Comparison of ENCODE assay signal across 9 mouse cellular contexts in the genomic region with DNA sequence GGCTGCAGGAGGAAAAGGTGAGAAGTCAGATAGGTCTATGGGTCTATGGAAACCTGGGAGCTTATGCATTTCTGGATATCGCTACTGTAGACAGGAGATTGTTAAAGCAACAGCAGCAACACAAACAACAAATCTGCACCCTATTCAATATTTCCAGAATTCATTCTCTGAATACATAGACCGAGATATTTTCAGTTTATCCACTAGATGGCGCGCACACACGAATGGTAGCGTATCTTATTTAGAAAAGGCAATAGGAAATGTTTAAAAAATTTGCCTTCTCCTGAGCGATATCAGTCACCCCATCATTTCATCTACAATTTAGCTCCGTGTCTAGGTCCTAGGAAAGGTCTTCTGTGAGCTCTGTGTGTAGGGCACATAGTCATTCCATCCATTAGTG. TPM values are rescaled to one million over a fixed set of nuclear protein-coding genes. Genes with fewer than 3 reads are reported as not detected.
A peak's percentile ranks its signal among the peaks of the same experiment; 100 is the strongest.
DNase-seq lines count a peak whose midpoint lies in the region; ATAC-seq lines count a peak whose summit lies in the region.
"Had no signal": no experiment of that assay in that cellular context is flagged by ENCODE, and none has a peak within 500 bp of the region (broad histone marks: within the 10 kb centered on the region; RNA-seq: fewer than 3 reads in every experiment).

No protein-coding gene starts in this region.

- 9% methylated on average over 8 of the region's 8 CpGs for WGBS in forebrain, embryonic 13.5 days
- 11% methylated on average over 8 of the region's 8 CpGs for WGBS in forebrain, embryonic 11.5 days
- WGBS in midbrain, embryonic 10.5 days, result 16% methylated on average over 8 of the region's 8 CpGs
- WGBS in midbrain, embryonic 15.5 days, result 8% methylated on average over 8 of the region's 8 CpGs

- DNase-seq in forebrain, embryonic 11.5 days (ENCODE audit: low spot score), result no peak
- peak; percentile 19 for DNase-seq in midbrain, embryonic 10.5 days (ENCODE audit: low spot score)
- peak; percentile 24 for DNase-seq in embryo, embryonic 11.5 days (ENCODE audit: low read depth, low spot score)
- peak; percentile 2 for DNase-seq in left cerebral cortex, postnatal 4 days
- DNase-seq in yolk sac, embryonic 10.5 days (ENCODE audit: low spot score), result no peak
- DNase-seq in spleen, adult 18-20 months, result no peak

- H3K9me3 ChIP-seq in forebrain, embryonic 13.5 days (replicated peaks), result no peaks in the 10 kb centered on the region
- H3K9me3 ChIP-seq in forebrain, embryonic 11.5 days (ENCODE audit: control insufficient read depth, low read length), result no peaks in the 10 kb centered on the region
- H3K9me3 ChIP-seq in midbrain, embryonic 10.5 days (replicated peaks), result no peaks in the 10 kb centered on the region
- H3K9me3 ChIP-seq in midbrain, embryonic 15.5 days, result no peaks in the 10 kb centered on the region
- H3K9me3 ChIP-seq: midbrain, embryonic 12.5 days had no signal

- H3K4me2 ChIP-seq in forebrain, embryonic 13.5 days, result no peak overlapping the region
- H3K4me2 ChIP-seq in forebrain, embryonic 11.5 days (ENCODE audit: low read depth, low read length, severe bottlenecking), result no peak overlapping the region
- no peak overlapping the region for H3K4me2 ChIP-seq in midbrain, embryonic 15.5 days
- H3K4me2 ChIP-seq: midbrain, embryonic 12.5 days had no signal

- no peaks in the 10 kb centered on the region for H3K4me1 ChIP-seq in forebrain, embryonic 13.5 days
- no peaks in the 10 kb centered on the region for H3K4me1 ChIP-seq in forebrain, embryonic 11.5 days (replicated peaks; ENCODE audit: control insufficient read depth, insufficient read depth, low read length)
- no peaks in the 10 kb centered on the region for H3K4me1 ChIP-seq in midbrain, embryonic 10.5 days
- H3K4me1 ChIP-seq in midbrain, embryonic 15.5 days, result no peaks in the 10 kb centered on the region
- H3K4me1 ChIP-seq: midbrain, embryonic 12.5 days had no signal

- H3K9ac ChIP-seq in forebrain, embryonic 13.5 days, result no peak overlapping the region
- H3K9ac ChIP-seq in forebrain, embryonic 11.5 days (ENCODE audit: low read length), result no peak overlapping the region
- H3K9ac ChIP-seq in midbrain, embryonic 15.5 days, result no peak overlapping the region
- H3K9ac ChIP-seq: midbrain, embryonic 12.5 days had no signal

- H3K36me3 ChIP-seq in forebrain, embryonic 13.5 days (ENCODE audit: poor library complexity, severe bottlenecking), result no peaks in the 10 kb centered on the region
- H3K36me3 ChIP-seq in forebrain, embryonic 11.5 days (ENCODE audit: control insufficient read depth, insufficient read depth, low read length), result no peaks in the 10 kb centered on the region
- H3K36me3 ChIP-seq in midbrain, embryonic 10.5 days, result no peaks in the 10 kb centered on the region
- no peaks in the 10 kb centered on the region for H3K36me3 ChIP-seq in midbrain, embryonic 15.5 days (replicated peaks)
- H3K36me3 ChIP-seq: midbrain, embryonic 12.5 days had no signal

- H3K27ac ChIP-seq in forebrain, embryonic 13.5 days, result no peak overlapping the region
- H3K27ac ChIP-seq in forebrain, embryonic 11.5 days (ENCODE audit: low read depth, low read length), result no peak overlapping the region
- H3K27ac ChIP-seq in midbrain, embryonic 10.5 days (replicated peaks), result no peak overlapping the region
- no peak overlapping the region for H3K27ac ChIP-seq in midbrain, embryonic 15.5 days
- H3K27ac ChIP-seq: midbrain, embryonic 12.5 days had no signal

- H3K27me3 ChIP-seq in forebrain, embryonic 13.5 days, result no peaks in the 10 kb centered on the region
- no peaks in the 10 kb centered on the region for H3K27me3 ChIP-seq in forebrain, embryonic 11.5 days (ENCODE audit: control insufficient read depth, insufficient read depth, low read length)
- no peaks in the 10 kb centered on the region for H3K27me3 ChIP-seq in midbrain, embryonic 10.5 days (ENCODE audit: low read depth, poor library complexity, severe bottlenecking)
- H3K27me3 ChIP-seq in midbrain, embryonic 15.5 days (replicated peaks), result no peaks in the 10 kb centered on the region
- H3K27me3 ChIP-seq: midbrain, embryonic 12.5 days had no signal

- H3K4me3 ChIP-seq in forebrain, embryonic 13.5 days, result no peak overlapping the region
- H3K4me3 ChIP-seq in forebrain, embryonic 11.5 days (ENCODE audit: low read depth, low read length), result no peak overlapping the region
- H3K4me3 ChIP-seq in midbrain, embryonic 10.5 days, result no peak overlapping the region
- H3K4me3 ChIP-seq in midbrain, embryonic 15.5 days, result no peak overlapping the region
- H3K4me3 ChIP-seq: midbrain, embryonic 12.5 days had no signal

- intact Hi-C loops in left cerebral cortex, postnatal 4 days (cut with DNase I), result no loop called here

- ATAC-seq in forebrain, embryonic 13.5 days, result peak; percentile 33
- no peak for ATAC-seq in forebrain, embryonic 11.5 days (replicated peaks; ENCODE audit: low FRiP score)
- ATAC-seq in midbrain, embryonic 15.5 days (replicated peaks), result no peak

RNA-seq across cellular contexts. Expression of a gene that starts 21.1 kb away (rescaled TPM):
- 0.18 and 0.31 TPM in 2 replicates for polyA plus RNA-seq in forebrain, embryonic 13.5 days (2015; fragmentation: Nextera tagmentation; extraction: Ambion mirVana)
- polyA plus RNA-seq in forebrain, embryonic 11.5 days (2014; fragmentation: Nextera tagmentation; extraction: Ambion mirVana), result 0.07 and 0.15 TPM in 2 replicates
- not detected in 2 replicates for polyA plus RNA-seq in midbrain, embryonic 10.5 days (2016; fragmentation: Nextera tagmentation; extraction: Ambion mirVana)
- polyA plus RNA-seq in midbrain, embryonic 15.5 days (2015; fragmentation: Nextera tagmentation; extraction: Ambion mirVana), result 0.37 and 0.43 TPM in 2 replicates
- total RNA-seq in left cerebral cortex, postnatal 4 days (2021), result under 1 TPM; 0.44 to 0.50 TPM

Comparison
In these comparisons a context has a peak if more than half of its experiments do, and no peak if none do; other contexts are left out.
1. DNase-seq: peak in midbrain, embryonic 10.5 days (single experiment), embryo, embryonic 11.5 days (single experiment) and left cerebral cortex, postnatal 4 days (single experiment); none in forebrain, embryonic 11.5 days (single experiment), yolk sac, embryonic 10.5 days (single experiment) and spleen, adult 18-20 months (0 of 2).